In the genomic region with DNA sequence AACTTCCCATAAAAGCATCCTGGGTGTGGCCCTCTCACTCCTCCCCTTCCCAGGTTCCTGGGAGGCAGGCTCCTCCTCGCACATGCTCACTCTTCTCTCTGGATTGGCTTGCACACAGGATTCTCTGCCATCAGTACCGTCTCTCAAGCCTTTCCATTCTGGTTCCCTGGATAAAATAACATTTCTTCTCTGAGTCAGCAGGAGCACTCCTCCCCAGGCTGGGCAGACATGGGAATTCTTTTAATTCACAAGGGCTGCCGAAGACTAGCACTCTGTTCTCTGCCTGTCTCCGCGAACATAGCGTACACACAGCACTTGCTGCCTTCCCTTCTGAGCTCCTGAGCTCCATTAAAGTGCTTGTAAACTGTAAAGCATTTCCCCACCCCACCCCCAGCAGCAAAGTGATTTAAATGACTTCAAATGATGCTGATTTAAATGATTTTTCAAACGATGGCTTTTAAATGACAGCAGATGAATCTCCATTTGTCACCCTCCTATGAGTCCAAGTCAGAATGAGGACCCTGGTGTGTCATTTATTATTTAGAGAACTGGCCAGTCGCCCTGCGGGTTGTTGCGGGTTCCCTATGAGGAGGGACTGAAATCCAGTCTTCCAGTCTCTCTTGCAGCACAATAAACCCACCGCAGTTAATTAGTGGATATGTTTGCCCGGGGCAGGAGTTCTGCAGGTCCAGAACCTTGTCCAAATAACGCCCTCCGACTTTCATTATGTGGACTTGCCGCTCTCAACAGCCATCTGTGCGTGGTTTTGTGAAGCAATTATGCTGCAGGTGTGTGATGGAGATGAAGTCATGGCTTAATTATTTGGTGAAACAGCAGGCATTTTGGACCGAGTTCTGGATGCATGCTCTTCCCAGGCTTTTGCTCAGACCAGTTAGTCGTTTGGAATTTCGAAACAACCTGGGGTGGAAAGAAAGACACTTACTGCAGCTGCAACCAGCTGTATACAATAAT, we compare ENCODE assay signal across 9 mouse cellular contexts.
DNase-seq lines count a peak whose midpoint lies in the region; ATAC-seq lines count a peak whose summit lies in the region.
"Had no signal": no experiment of that assay in that cellular context is flagged by ENCODE, and none has a peak within 500 bp of the region (broad histone marks: within the 10 kb centered on the region; RNA-seq: fewer than 3 reads in every experiment).

No protein-coding gene starts in this region.

- H3K4me2 ChIP-seq in embryonic facial prominence, embryonic 13.5 days = peak overlapping the region; percentile 34; the same call in 1 of the 2 replicates
- peak overlapping the region; percentile 29; the same call in 1 of the 2 replicates for H3K4me2 ChIP-seq in hindbrain, embryonic 12.5 days (replicated peaks)
- peak overlapping the region; percentile 50 for H3K4me2 ChIP-seq in limb, embryonic 12.5 days

- peak overlapping the region; percentile 69 for H3K27ac ChIP-seq in embryonic facial prominence, embryonic 13.5 days
- peak overlapping the region; percentile 76 for H3K27ac ChIP-seq in hindbrain, embryonic 12.5 days
- peak overlapping the region; percentile 89 for H3K27ac ChIP-seq in limb, embryonic 12.5 days

- no peaks in the 10 kb centered on the region for H3K27me3 ChIP-seq in embryonic facial prominence, embryonic 13.5 days
- no peaks in the 10 kb centered on the region for H3K27me3 ChIP-seq in hindbrain, embryonic 12.5 days
- H3K27me3 ChIP-seq in limb, embryonic 12.5 days = no peaks in the 10 kb centered on the region
- H3K27me3 ChIP-seq: CH12.LX had no signal

- peak; percentile 40 to 44 for DNase-seq in heart, adult 9 months (ENCODE audit: low spot score in 2 of 2)
- DNase-seq in heart, postnatal 25 days (ENCODE audit: low spot score) = no peak
- DNase-seq in right cerebral cortex, postnatal 4 days = peak; percentile 30
- no peak for DNase-seq in kidney, adult 11 months
- DNase-seq in kidney, adult 18-20 months = no peak

- peaks cover 11% of the 10 kb centered on the region for H3K36me3 ChIP-seq in embryonic facial prominence, embryonic 13.5 days
- H3K36me3 ChIP-seq in hindbrain, embryonic 12.5 days = no peaks in the 10 kb centered on the region
- 0 out of 2 replicates have a peak, but pooled peaks cover 17% of the 10 kb centered on the region for H3K36me3 ChIP-seq in limb, embryonic 12.5 days

- peak overlapping the region; percentile 4; the same call in 1 of the 2 replicates for H3K9ac ChIP-seq in embryonic facial prominence, embryonic 13.5 days
- no peak overlapping the region for H3K9ac ChIP-seq in hindbrain, embryonic 12.5 days
- no peak overlapping the region for H3K9ac ChIP-seq in limb, embryonic 12.5 days (replicated peaks)

- H3K4me3 ChIP-seq in embryonic facial prominence, embryonic 13.5 days = no peak overlapping the region
- no peak overlapping the region for H3K4me3 ChIP-seq in hindbrain, embryonic 12.5 days
- H3K4me3 ChIP-seq in limb, embryonic 12.5 days (replicated peaks) = no peak overlapping the region; the same call in 1 of the 2 replicates

- intact Hi-C loops in heart, postnatal 25 days (cut with DNase I) = no loop called here

- peaks cover 54% of the 10 kb centered on the region for H3K4me1 ChIP-seq in embryonic facial prominence, embryonic 13.5 days
- peaks cover 23% of the 10 kb centered on the region for H3K4me1 ChIP-seq in hindbrain, embryonic 12.5 days
- H3K4me1 ChIP-seq in limb, embryonic 12.5 days (replicated peaks) = peaks cover 88% of the 10 kb centered on the region

- ATAC-seq in embryonic facial prominence, embryonic 13.5 days (ENCODE audit: insufficient number of reproducible peaks, insufficient read depth, low FRiP score, low TSS enrichment, low read depth) = no peak
- peak; percentile 79 for ATAC-seq in hindbrain, embryonic 12.5 days (ENCODE audit: low FRiP score)
- peak; percentile 64; the same call in 1 of the 2 replicates for ATAC-seq in limb, embryonic 12.5 days (ENCODE audit: insufficient number of reproducible peaks, insufficient read depth, low FRiP score, low TSS enrichment, low read depth)

- WGBS in embryonic facial prominence, embryonic 13.5 days = 46% methylated on average over 19 of the region's 19 CpGs
- WGBS in hindbrain, embryonic 12.5 days = 50% methylated on average over 19 of the region's 19 CpGs
- WGBS in limb, embryonic 12.5 days = 17% methylated on average over 19 of the region's 19 CpGs

- no peaks in the 10 kb centered on the region for H3K9me3 ChIP-seq in embryonic facial prominence, embryonic 13.5 days
- no peaks in the 10 kb centered on the region for H3K9me3 ChIP-seq in hindbrain, embryonic 12.5 days (replicated peaks)
- no peaks in the 10 kb centered on the region for H3K9me3 ChIP-seq in limb, embryonic 12.5 days

Comparison
In these comparisons a context has a peak if more than half of its experiments do, and no peak if none do; other contexts are left out.
1. DNase-seq: peak in heart, adult 9 months (2 of 2) and right cerebral cortex, postnatal 4 days (single experiment); none in heart, postnatal 25 days (single experiment), kidney, adult 11 months (single experiment) and kidney, adult 18-20 months (single experiment).
2. Peak in every context shown above with its lines, with median percentiles within 50 percentile points of each other: H3K27ac ChIP-seq and H3K4me2 ChIP-seq.